In the genomic region with DNA sequence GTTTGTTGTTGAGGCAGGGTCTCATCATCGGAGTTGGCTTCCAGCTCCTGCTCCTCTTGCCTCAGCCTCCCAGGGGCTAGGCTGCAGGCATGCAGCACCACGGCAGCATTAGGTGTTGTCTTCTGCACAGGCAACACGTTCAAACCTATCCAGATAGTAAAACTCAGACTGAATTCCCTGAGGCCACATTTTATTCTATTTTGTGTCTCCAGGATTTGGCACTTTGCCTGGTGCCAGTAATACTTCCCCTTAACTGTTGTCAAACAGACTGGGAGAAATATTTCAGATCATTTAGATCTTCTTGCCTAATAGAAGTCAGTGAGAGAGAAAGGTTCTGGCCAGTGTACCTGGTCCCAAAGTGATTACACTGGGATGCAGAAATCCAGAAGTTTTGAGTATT, we compare ENCODE assay signal across 27 mouse cellular contexts.
"Had no signal": no experiment of that assay in that cellular context is flagged by ENCODE, and none has a peak within 500 bp of the region (broad histone marks: within the 10 kb centered on the region; RNA-seq: fewer than 3 reads in every experiment).

No protein-coding gene starts in this region.

- H3K9me3 ChIP-seq: heart, embryonic 13.5 days; heart, embryonic 15.5 days; hindbrain, embryonic 10.5 days; hindbrain, embryonic 12.5 days; hindbrain, embryonic 15.5 days; intestine, embryonic 15.5 days; limb, embryonic 13.5 days; liver, embryonic 13.5 days; liver, embryonic 15.5 days had no signal

- DNase-seq: gastrocnemius, adult 2 months; gastrocnemius, postnatal 10 days; gastrocnemius, postnatal 25 days; heart, adult 2 months; heart, postnatal 14 days; heart, postnatal 36 days; kidney, adult 18-20 months; kidney, adult 8-10 months; kidney, postnatal 10 days; kidney, postnatal 25 days; kidney, postnatal 4 days; liver; liver, embryonic 13.5 days had no signal

- H3K4me2 ChIP-seq: heart, embryonic 11.5 days; heart, embryonic 13.5 days; heart, embryonic 15.5 days; hindbrain, embryonic 12.5 days; hindbrain, embryonic 15.5 days; intestine, embryonic 15.5 days; limb, embryonic 13.5 days; liver, embryonic 11.5 days; liver, embryonic 13.5 days; liver, embryonic 15.5 days had no signal

- H3K4me1 ChIP-seq: heart, embryonic 15.5 days; hindbrain, embryonic 12.5 days; hindbrain, embryonic 15.5 days; intestine, embryonic 15.5 days; liver, embryonic 13.5 days; liver, embryonic 15.5 days had no signal

- ATAC-seq: inflammation-experienced regulatory T-cells, adult 6 months; intestine, embryonic 15.5 days; intestine, postnatal 0 days had no signal

- H3K27me3 ChIP-seq: heart, embryonic 13.5 days; heart, embryonic 15.5 days; hindbrain, embryonic 12.5 days; hindbrain, embryonic 15.5 days; intestine, embryonic 15.5 days; limb, embryonic 13.5 days; liver, embryonic 13.5 days; liver, embryonic 15.5 days had no signal

- H3K4me3 ChIP-seq: gastrocnemius, adult 2 months; heart, adult 2 months; heart, embryonic 13.5 days; heart, embryonic 15.5 days; hindbrain, embryonic 10.5 days; hindbrain, embryonic 12.5 days; hindbrain, embryonic 15.5 days; intestine, embryonic 15.5 days; layer of hippocampus, adult 2 months; left cerebral cortex, adult 2 months; limb, embryonic 13.5 days; liver, embryonic 13.5 days; liver, embryonic 15.5 days had no signal

- H3K9ac ChIP-seq: heart, embryonic 13.5 days; heart, embryonic 15.5 days; hindbrain, embryonic 12.5 days; hindbrain, embryonic 15.5 days; intestine, embryonic 15.5 days; limb, embryonic 13.5 days; liver, embryonic 13.5 days; liver, embryonic 15.5 days had no signal

- H3K27ac ChIP-seq: gastrocnemius, adult 2 months; heart, adult 2 months; heart, embryonic 13.5 days; heart, embryonic 15.5 days; hindbrain, embryonic 10.5 days; hindbrain, embryonic 12.5 days; hindbrain, embryonic 15.5 days; intestine, embryonic 15.5 days; layer of hippocampus, adult 2 months; left cerebral cortex, adult 2 months; limb, embryonic 13.5 days; liver, embryonic 13.5 days; liver, embryonic 15.5 days had no signal

- H3K36me3 ChIP-seq: heart, embryonic 13.5 days; heart, embryonic 15.5 days; hindbrain, embryonic 10.5 days; hindbrain, embryonic 12.5 days; hindbrain, embryonic 15.5 days; intestine, embryonic 15.5 days; limb, embryonic 13.5 days; liver, embryonic 13.5 days; liver, embryonic 15.5 days had no signal
